Mouse (Mus musculus) adrenal gland, adult 2 months (tissue): ENCODE measurements around the gene Adora2b. TPM values are rescaled to one million over a fixed set of nuclear protein-coding genes. Genes with fewer than 3 reads are reported as not detected.

ENCODE experiments used
- DNase-seq: peaks from one replicate; pipeline ENCODE4 v3.0.0; 2021
- long read RNA-seq: library from polyadenylated mRNA; stranded (forward); transcript quantifications from one replicate; pipeline ENCODE4 v2.0.0, GENCODE M21; 2021
- polyA plus RNA-seq: library from polyadenylated mRNA; depleted of rRNA; stranded (reverse); fragments of >200 nt; gene quantifications from 2 replicates; pipeline ENCODE4 v1.2.3, GENCODE M21; 2012; rRNA removed
- total RNA-seq, 2 experiments: library from RNA; stranded (reverse); gene quantifications; 2 replicates each; pipeline ENCODE4 v1.2.3; 2021

The Adora2b gene
- 1 to 10 TPM in 1 of 2 experiments, under 1 TPM in 1; 0.55 to 1.0 TPM for total RNA-seq
- polyA plus RNA-seq = 1.8 and 2.5 TPM in 2 replicates
- long read RNA-seq = 0 reads

- DNase-seq = peak; percentile 77
These were observed at the start of gene Adora2b for GRCm38 (mm10) chr11:62248401-62249244. Gene Adora2b (plus strand): TSS chr11:62248984.

GRCm38 (mm10) chr11:62200901-62201512, 47.8 kb upstream of the Adora2b start:
- no peak for DNase-seq

DNA sequence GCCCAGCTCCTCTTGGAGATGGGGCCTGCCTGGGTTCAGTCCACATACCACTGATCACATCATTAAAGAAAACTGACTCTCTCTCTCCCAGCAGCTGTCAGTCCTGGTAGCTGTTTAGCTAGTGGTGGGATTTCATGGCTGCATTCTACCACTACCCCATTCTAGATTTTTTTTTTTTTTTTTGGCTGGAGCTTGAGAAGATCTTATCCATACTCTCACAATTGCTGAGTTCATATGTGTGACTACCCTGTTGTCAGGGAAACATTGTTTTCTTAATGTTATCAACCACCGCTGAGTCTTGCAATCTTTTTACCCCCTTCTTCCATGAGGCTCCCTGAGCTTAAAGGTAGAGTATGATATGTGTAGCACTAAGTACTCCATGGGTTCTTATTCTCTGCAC, 46.1 kb upstream of the Adora2b start:
- DNase-seq = no peak

- no peak for DNase-seq
These were observed 39.7 kb upstream of the Adora2b start for GRCm38 (mm10) chr11:62209111-62209510.

DNA sequence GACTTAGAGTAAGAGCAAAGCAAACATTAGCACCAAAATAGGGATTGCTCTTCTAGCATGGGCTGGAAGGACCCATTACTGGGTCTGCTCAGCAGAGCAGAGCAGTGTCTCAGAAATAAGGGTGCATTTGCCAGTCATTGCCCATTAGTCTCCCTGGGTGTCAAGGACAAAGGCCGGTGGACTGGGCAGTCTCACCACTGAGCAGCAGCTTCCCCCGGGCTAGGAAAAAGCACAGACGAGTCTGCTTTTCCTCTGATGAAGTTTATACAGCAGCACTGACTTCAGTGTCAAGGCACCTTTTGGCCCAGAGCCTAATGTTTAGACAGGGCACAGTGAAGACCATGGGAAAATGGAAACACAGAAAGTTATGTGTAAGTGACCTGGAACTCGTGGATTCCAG, 38.9 kb upstream of the Adora2b start:
- DNase-seq = peak; percentile 49

- DNase-seq = no peak
These were observed 35.3 kb upstream of the Adora2b start for GRCm38 (mm10) chr11:62213384-62213989.

DNA sequence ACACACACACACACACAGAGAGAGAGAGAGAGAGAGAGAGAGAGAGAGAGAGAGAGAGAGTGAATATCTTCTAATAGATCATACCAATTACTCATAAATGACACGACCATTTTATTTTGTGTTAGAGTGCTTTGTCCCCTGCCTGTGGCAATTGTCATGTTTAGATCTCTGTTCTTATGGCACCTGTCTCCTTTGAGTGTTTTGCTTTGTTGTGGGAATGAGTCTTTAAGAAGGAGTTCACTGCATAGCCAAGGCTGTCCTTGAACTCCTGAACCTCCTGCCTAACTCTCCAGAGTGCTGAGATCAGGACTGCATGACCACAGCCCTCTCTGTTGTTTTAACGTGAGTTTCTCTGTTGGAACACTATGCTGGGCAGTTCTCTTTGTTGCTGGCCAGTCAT, 33.7 kb upstream of the Adora2b start:
- no peak for DNase-seq

DNA sequence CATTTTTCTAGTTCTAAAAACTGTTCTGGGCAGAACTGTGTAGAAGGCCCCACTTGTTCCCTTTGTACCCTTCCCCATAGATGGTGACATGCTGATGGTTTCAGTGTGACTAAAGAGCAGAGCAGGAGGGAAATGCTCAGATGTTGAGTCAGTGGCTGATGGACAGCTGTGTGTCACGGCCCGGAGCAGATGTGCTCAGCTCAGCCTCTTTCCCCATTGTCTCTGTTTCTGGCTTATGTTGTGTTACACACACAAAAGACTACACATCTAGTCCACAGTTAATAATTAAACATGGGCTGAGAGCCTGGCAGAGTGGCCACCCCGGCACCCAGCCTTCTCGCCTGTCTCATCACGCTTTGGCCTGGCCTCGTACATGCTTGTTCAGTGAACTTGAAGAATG, 31.0 kb upstream of the Adora2b start:
- DNase-seq = no peak

GRCm38 (mm10) chr11:62220756-62221510, 27.9 kb upstream of the Adora2b start:
- no peak for DNase-seq

DNA sequence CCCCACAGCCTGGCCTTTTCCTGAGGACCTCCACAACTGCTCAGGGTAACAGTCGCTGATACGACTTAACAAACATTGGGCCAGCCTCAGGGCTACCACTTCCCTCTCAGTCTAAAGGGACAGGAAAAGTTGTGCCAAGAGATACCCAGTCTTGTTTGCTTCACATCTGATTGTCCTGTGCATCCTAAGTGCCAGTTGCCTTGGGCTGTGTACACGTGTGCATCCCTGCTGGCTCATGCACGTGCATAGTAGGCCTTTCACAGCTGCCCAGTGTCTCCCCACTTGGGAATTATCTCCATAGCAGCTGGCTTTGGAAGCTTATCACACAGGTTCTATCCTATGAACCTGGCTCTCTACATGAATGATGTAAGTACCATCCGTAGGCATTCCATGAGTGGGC, 25.4 kb upstream of the Adora2b start:
- no peak for DNase-seq

- DNase-seq = peak; percentile 50
These were observed 24.8 kb upstream of the Adora2b start for GRCm38 (mm10) chr11:62223962-62224361.

GRCm38 (mm10) chr11:62224797-62225196, 24.0 kb upstream of the Adora2b start:
- no peak for DNase-seq

GRCm38 (mm10) chr11:62240631-62241261, 8.0 kb upstream of the Adora2b start:
- DNase-seq = no peak

DNA sequence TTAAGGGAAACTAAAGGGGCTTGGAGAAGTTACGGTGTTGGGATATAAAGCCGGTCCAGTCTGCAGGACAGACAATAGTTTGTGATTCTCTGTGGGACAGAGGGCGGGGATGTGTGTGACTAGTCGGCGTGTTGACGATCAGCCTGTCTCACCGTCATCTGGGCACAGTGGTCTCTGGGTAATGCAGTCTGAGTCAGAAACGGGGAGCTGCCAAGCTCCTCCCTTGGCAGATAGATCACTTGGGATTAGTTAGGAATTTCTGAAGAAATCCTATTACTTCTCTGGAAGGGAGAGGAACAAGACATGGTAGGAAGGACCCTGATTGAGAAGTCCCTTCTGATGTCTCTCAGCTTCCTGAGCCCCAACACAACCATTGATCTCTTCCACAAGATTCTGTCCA, 4.9 kb upstream of the Adora2b start:
- DNase-seq = no peak

- no peak for DNase-seq
These were observed 4.3 kb upstream of the Adora2b start for GRCm38 (mm10) chr11:62244471-62244870.

GRCm38 (mm10) chr11:62247759-62248400, 904 bp upstream of the Adora2b start:
- DNase-seq = no peak

DNA sequence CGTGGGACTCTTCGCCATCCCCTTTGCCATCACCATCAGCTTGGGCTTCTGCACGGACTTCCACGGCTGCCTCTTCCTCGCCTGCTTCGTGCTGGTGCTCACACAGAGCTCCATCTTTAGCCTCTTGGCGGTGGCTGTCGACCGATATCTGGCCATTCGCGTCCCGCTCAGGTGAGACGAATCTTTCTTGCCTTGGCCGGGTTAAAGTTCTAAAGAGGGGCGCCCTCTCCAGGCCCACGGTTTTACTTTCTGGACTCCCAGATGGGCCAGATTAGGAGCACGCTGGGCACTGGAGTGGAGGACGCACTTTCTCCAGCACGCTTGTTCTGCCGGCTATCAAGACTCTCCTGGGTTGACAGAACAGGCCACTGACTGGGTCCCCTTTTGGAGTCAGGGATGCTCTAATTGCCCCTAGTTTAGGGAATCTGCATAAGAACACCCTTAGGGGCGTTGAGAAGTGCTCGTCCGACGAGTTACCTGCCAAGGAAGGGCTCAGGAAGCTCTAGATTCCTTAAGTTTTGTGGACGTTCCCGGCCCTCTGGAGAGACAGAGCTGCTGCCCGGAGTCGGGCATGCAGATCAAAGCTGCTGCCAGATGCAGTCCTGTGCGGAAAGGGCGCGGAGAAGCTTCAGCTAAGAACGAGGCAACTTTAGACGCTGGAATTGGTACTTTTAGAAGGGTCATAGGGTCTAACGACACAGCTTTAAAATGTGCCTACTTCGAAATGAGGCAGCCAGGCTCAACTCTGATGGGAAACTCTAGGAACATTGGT, 668 bp downstream of the Adora2b start:
- DNase-seq = peak; percentile 61

DNA sequence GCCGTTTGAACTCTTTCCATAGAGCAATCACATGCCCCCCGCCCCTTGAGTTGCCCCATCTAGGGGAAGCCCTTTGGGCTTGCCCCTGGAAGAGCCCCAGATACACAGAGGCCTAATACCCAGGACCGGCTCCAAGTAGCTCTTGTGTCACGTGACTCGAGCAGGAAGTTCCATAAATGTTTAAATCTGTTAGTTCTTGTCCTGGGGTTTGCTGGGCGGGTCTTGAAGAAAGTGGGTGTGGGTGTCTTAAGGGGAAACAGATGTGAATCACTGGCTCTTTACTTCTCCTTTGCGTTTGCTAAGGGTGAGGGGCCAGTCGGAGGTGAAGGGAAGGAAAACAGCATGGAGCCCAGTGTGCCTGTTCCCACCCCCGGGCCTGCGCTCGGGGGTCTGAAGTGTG, 2.3 kb downstream of the Adora2b start:
- DNase-seq = no peak

GRCm38 (mm10) chr11:62253380-62253779, 4.6 kb downstream of the Adora2b start:
- no peak for DNase-seq

- no peak for DNase-seq
These were observed 10.4 kb downstream of the Adora2b start for GRCm38 (mm10) chr11:62259214-62259613.
